Mouse (Mus musculus): ENCODE measurements around the gene Paics.
A peak's percentile ranks its signal among the peaks of the same experiment; 100 is the strongest.
"Not testable (repeated sequence)": the region's sequence is repeated elsewhere in the genome, so short reads cannot be mapped to it uniquely, and the experiment has no call there.

Paics gene

GRCm38 (mm10) chr5:76951106-76952027, at the start of gene Paics, which contains the start of gene Ppat:
Paics (plus strand) TSS chr5:76951307.
Ppat (minus strand) TSS chr5:76951578.
- DNase-seq (ENCODE audit: extremely low read depth, low read depth) = peak; percentile 92

- no peak for DNase-seq (ENCODE audit: extremely low read depth, low read depth)
These were observed 49.0 kb upstream of the Paics start for GRCm38 (mm10) chr5:76902131-76902530.

DNA sequence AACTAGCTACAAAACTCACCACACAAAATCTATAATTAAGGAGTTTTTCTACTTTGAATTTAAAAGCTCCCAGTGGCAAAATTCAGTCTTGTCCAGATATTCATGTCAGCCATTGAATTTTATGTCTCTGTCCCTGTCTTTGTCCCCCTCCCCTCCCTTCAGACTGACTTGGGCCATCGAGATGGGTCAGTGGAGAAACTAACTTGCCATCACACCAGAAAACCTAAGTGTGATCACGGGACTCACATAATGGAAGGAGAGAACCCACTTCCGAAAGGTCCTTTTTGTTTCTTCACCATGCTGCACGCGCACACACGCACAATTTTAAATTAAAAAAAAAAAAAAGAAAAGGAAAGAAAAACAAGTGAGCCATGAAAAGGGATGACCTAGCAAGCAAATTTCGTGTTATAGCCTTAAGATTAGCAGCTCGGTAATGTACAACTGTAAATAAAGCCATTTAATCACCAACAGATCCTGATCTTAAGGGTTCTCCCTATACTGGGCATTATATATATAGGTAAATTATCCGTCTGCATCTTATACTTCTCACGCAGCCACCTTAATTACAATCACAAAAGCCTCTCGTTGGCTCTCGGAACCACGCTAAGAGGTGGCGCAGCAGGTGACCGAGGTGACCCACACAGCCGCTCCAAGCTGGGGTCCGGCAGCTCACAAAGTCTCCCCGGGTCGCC, 46.2 kb upstream of the Paics start:
- no peak for DNase-seq (ENCODE audit: extremely low read depth, low read depth)

DNA sequence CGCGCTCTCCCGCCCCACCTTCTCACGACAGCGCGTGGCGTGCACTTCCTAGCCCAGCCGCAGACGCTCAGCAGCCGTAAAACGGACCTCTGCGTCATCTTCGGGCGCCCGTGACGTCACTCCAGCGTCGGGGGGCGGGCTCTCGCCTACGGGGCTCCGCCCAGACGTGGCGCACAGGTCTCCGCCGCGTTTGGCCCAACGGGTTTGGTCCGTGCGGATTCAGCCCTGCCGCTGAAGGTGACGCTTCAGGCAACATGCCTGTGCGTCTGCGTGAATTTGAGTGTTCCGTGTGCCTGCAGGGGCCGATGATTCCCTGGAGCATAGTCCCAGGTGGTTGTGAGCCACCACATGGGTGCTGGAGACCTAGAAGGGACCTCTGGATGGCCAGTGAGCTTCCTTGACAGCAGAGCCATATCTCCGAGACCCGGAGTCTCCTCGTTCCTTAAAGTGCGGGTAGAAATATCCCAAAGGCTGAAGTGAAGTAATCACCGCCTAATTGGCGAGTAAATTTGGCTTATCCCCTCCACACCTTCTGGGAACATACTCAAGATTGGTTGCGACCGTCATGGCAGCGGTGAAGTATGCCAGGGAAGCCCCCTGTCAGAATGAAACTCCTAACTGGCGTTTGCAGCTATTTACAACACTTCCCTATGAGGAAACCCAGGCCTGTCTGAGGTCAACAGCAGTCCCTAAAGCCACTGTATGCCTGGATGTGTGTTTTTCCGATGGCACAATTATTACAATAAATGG, 45.5 kb upstream of the Paics start, which contains the start of gene Aasdh:
Gene Aasdh, minus strand, starts transcription at position 110 of the 750 bp plus-strand sequence.
- DNase-seq (ENCODE audit: extremely low read depth, low read depth) = peak; percentile 75

GRCm38 (mm10) chr5:76906155-76906499, 45.0 kb upstream of the Paics start:
- DNase-seq (ENCODE audit: extremely low read depth, low read depth) = peak; percentile 33

DNA sequence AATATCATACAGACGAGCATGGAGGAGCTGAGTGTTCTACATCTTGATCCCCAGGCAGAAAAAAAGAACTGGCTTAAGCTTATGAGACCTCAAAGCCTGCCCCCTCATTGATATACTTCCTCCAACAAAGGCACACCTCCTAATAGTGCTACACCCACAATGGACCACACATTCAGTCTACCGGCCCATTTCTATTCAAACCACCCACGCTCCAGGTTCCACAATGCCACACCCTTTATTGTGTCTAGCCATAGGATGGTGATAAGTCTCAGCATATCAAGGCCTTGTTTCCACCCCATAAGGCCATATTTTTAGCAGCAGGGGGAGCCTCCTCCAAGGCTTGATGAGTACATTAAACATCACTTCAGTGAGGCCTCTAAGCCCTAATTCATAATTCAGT, 40.3 kb upstream of the Paics start:
- DNase-seq (ENCODE audit: extremely low read depth, low read depth) = no peak

DNA sequence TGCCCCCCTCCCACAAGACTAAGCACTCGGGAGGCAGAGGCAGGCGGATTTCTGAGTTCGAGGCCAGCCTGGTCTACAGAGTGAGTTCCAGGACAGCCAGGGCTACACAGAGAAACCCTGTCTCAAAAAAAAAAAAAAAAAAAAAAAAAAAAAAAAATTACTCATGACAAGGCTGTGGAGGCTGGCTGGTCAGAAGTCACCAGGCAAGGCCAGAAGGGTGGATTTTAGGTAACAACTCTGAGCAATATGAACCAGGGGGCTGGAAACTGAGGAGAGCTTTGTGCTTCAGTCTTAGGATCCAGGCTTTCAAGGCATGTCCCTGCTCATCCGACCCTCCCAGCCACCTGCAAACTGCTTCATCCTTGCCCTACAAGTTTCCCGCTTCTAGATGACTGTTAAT, 38.6 kb upstream of the Paics start:
- DNase-seq (ENCODE audit: extremely low read depth, low read depth) = not testable (repeated sequence)

- no peak for DNase-seq (ENCODE audit: extremely low read depth, low read depth)
These were observed 28.3 kb upstream of the Paics start for GRCm38 (mm10) chr5:76922833-76923232.

DNA sequence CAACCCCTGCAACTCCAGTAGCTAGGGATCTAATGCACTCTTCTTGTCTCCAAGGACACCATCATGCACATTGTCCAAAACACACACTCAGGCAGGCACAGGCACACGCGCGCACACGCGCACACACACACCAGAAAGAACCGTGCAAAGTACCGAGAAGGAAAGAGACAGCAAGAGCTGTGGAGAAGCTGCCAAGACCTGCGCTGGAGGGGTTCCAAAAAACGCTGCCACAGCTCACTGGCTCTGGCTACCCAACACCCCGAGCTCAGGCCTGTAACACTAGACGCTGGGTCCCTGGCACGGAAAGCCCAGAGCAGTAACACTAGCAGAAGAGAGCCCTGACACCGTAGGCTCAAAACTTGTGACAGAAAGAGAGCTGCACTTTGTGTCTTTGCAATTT, 27.7 kb upstream of the Paics start:
- DNase-seq (ENCODE audit: extremely low read depth, low read depth) = no peak

DNA sequence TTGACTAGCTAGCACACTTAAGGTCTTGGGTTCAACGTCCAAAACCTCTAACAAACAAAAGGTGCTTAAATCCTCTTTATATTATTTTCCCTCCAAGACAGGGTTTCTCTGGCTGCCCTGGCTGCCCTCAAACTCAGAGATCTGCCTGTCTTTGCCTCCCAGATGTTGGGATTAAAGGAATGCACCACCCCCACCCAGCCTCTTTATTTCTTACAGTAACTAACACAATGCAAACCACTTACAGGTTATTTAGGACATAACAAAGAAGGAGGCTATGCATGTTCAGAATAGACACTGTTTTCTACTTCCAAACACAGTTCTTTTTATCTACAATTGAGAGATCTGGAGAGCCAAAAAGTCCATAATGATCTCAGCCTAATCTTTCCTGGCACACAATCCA, 26.8 kb upstream of the Paics start:
- no peak for DNase-seq (ENCODE audit: extremely low read depth, low read depth)

- DNase-seq (ENCODE audit: extremely low read depth, low read depth) = no peak
These were observed 22.8 kb upstream of the Paics start for GRCm38 (mm10) chr5:76928124-76928832.

- DNase-seq (ENCODE audit: extremely low read depth, low read depth) = no peak
These were observed 21.8 kb upstream of the Paics start for GRCm38 (mm10) chr5:76929180-76929877.

DNA sequence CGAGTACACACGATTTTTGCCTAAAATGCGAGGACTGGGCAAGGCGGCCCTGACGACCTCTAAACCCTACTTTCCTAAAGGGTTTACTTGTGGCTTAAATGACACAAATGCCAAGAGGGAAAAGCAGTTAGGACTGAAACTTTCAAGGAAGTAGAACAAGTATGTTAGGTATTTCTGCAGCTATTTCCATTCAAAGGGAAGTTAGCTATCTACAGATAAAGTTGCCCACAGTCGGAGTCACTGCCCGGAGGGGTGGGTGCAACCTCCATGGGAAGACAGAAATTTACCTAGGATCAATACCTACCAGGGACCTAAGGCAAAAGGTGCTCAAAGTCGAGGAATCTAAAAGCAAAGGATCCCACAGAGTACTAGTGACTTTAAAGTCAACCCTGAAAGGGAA, 11.4 kb upstream of the Paics start:
- DNase-seq (ENCODE audit: extremely low read depth, low read depth) = no peak

GRCm38 (mm10) chr5:76941975-76942374, 9.1 kb upstream of the Paics start:
- DNase-seq (ENCODE audit: extremely low read depth, low read depth) = no peak

DNA sequence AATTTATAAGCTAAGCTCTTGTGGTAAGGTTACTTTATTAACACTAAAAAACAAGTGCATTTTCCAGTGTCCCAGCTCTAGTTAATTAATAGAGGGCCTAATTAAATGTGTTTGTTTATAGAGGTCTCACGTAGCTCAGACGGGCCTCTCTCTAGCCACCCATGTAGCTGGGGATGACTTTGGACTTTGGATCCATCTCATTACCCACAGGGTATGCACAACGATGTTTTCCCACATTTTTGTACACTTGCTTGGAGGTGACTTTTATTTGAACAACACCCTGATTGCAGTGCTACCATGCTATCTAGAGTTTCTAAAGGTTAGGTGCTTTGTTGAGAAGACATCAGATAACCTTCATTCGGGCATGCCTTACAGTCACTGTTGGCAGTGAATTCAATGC, 8.6 kb upstream of the Paics start:
- DNase-seq (ENCODE audit: extremely low read depth, low read depth) = no peak

DNA sequence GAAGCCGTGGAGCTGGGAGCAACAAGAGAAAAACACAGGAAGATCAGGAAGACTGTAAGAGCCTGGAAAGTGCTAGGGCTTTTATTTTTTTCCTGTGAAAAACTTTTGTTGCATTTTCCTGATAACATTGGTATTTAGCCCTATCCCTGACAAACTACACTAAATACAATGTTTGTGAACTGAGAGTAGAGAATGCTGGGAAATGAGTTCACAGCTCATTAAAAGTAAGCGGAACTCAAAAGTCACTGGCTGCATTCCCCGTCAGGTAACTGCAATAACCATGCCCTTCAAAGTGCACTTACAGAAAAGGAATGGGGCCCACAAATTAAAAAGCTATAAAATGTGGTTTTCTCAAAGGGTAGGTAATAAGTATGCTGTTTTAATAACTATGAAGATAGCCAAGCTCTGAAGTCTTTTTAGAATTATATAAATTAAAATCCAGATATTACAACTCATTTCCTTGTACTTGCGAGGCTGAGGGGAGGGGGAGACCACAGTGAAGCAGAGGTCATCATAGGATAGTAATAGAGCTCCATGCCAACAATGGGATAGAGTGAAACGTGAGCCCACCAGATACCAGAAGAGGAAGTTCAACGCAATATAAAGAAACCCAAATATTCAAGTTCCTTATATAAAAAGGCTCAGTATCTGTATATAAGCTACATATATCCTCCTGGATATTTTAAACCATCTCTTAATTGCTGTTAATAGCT, 6.0 kb upstream of the Paics start:
- peak; percentile 80 for DNase-seq (ENCODE audit: extremely low read depth, low read depth)

DNA sequence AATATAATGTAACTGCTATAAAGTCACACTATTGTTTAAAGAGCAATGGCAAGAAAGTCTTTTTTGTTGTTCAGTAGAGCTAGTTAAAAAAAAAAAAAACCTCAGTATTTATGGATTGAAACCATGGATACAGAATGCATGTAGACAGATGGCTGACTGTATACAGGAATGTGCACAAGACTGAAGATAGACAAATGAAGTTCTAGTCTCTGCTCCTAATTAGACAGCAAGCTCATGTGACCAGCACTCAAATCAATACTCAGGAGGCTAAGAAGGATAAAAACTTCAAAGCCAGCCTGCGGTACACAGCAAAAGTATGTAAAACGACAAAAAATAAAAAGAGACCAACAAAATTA, 5.5 kb upstream of the Paics start:
- DNase-seq (ENCODE audit: extremely low read depth, low read depth) = no peak

DNA sequence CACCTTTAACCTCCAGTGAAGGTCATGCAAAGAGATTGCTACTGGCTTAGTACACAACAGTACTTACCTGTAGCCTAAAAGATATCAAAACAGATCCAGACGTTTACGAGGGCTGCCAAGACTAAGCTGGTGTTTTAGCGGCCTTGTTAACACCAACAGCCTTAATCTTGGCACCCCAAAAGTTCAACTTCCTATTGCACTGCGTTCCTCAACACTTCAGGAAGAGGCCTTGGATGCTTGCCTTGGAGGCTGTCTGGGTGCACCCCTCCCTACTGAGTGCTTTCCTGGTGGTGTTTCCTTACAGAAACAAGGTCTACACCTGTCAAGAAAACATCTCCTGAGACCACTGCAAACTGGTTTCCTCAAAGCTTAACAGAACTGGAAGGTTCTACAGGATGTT, 4.0 kb upstream of the Paics start:
- no peak for DNase-seq (ENCODE audit: extremely low read depth, low read depth)

GRCm38 (mm10) chr5:76947758-76948157, 3.3 kb upstream of the Paics start:
- DNase-seq (ENCODE audit: extremely low read depth, low read depth) = no peak

Measured in MEL-GATA-1-ER (cell line).